Mouse (Mus musculus): ENCODE measurements around the gene Fancc. TPM values are rescaled to one million over a fixed set of nuclear protein-coding genes. Genes with fewer than 3 reads are reported as not detected.
"Not testable (repeated sequence)": the region's sequence is repeated elsewhere in the genome, so short reads cannot be mapped to it uniquely, and the experiment has no call there.

Gene Fancc
- polyA plus RNA-seq, 1 experiment, result 29.2 TPM

DNA sequence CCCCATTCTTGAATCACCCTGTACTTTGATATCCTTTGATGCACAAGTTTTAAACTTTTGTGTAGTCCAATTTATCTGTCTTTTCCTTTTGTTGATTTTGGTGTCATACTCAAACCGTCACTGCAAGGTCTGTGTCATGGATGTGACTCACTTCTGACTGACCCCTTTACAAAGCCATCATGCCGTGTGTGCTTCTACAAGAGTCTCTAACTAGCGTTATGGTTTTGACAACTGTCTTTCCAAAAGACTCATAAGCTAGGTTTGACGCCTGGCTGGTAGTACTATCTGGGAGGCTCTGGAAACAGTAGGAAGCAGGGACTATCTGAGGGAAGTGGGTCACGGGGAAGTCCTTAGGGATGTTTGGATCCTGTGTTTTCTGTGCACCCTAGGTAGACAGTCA lies 180.7 kb downstream of the Fancc start:
- DNase-seq (ENCODE audit: low spot score), result no peak

DNA sequence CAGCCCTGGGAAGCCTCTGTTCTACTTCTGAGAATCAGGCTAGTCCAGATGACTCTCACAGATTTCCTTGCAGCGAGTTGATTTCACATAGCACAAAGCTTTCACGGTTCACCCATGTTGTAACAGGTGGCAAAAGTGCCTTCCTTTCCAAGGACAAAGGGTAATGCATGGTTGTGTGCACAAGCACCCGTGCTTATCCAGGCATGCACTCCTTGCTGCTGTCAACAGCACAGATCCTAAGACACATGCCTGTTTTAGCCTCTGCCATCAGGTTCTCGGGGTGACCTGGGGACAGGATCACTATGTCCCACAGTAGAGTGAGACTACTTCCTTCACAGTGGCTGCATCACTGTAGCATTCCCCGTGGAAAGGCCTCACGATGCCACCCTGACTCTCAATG lies 181.3 kb downstream of the Fancc start:
- DNase-seq (ENCODE audit: low spot score), result no peak

DNA sequence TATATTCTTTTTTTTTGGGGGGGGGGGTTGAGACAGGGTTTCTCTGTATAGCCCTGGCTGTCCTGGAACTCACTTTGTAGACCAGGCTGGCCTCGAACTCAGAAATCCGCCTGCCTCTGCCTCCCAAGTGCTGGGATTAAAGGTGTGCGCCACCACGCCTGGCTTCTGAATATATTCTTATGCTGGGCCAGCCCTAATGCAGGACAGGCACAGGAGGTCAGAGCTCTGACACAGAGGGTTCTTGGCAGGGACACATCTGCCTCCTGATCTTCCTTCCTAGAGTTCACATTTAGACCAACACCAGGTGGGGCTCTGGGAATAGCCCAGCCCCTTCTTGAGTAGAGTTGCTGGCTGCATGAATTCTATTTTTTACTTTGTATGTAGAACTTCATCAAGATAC lies 182.0 kb downstream of the Fancc start:
- not testable (repeated sequence) for DNase-seq (ENCODE audit: low spot score)

DNA sequence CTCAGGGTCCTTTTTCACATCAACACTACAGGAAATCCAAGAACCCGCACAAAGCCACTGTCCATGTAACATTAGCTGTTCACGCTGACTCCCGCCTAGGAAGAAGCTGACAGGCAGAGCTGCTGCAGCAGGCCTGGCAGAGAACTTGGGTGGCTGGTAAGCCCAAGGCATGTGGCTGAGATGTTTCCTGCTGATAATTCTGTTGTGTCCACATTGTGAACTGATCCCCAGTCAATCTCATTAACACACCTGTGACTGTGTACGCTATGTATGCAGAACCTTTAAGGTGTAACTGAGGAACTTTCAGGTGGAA lies 182.5 kb downstream of the Fancc start:
- DNase-seq (ENCODE audit: low spot score), result no peak

DNA sequence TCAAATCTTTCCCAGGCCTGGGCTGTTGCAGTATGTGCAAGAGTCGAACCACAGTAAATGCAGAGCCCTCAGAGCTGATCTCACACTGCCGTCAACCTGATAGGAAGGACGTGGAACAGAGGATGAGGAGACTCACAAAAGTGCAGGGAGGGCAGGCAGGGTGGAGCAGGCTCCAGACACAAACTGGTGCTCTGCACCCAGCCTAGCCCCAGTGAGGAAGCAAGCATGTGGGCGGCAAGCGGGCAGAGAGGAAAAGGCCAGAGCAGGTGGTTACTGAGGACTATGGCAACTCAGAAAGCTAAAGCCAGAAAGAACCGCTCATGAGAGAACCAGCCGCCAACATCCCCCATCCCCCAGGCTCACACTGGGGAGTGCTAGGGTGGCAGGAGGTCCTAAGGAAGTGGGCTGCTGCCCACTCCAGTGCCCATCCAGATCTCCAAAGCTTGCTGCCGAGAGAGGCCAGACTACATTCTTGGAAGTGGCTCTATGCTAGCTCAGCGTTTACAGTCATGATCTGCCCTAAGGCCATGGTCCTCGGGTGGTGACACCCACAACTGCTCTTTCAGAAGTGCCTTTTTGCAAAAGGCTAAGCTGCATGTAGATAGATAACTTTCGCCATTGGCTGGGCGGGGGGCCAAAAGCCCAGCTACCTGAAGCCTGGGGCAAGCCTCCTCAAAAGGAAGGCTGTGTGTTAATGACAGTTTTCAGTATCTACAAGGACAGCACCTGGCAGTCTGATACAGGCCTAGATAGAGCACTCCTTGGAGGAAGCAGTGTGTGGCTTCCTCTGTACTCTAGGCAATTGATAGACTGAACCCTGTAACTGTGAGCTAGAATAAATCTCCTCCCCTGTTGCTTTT lies 183.1 kb downstream of the Fancc start:
- no peak for DNase-seq (ENCODE audit: low spot score)

DNA sequence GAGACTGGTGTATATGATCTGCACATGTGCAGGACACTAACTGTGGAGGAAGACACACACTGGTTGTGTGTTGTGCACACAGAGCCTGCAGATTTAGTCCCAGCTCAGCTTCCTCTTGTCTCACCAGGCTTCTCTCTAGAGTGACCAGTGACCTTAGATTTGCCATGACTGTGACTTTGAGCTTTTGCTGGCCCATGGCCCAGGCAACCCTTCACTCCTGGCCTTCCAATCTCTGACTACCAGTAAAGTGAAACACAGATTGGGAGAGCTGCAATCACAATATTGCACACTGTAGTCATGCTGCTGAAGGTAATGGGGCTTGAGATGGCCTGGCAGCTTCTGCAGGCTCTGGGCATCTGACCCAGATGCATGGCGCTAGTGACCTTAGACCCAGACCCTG lies 183.8 kb downstream of the Fancc start:
- no peak for DNase-seq (ENCODE audit: low spot score)

DNA sequence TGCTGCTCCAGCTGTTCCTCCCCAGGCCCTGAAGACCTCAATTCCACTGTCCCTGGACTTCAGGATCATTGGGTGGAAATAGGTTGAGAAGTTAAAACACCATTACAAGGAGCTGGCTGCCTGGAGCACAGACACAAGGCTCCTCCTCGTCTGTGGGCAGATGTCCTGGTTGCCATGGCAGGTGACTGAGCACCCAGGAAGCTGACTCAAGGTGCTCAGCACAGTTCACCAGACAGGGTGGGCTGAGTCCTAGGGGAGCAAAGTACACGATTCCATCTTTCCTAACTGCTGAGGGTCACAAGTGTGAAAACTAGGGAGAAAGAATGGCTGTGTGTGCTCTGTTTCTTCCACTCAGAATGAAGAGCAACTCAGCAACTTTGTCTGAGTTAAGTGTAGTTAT lies 185.9 kb downstream of the Fancc start:
- no peak for DNase-seq (ENCODE audit: low spot score)

DNA sequence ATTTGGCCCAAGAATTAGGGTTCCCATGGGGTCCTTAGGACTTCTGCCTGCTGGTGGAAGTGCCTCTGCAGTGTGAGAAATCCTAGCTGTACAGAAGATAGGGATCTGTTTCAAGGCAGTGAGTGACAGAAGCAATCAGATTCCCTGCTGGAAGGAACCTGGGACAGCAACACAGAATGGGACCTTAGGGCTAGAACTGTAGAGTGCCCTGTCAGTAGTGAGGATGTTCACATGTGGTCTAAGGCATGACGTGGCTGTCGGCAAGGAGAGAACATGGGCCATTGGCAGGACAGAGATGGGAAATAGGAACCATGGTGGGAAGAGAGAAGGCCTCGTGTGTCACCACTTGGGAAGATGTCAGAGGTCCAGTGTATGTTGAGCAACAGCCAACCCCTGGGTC lies 187.5 kb downstream of the Fancc start:
- no peak for DNase-seq (ENCODE audit: low spot score)

DNA sequence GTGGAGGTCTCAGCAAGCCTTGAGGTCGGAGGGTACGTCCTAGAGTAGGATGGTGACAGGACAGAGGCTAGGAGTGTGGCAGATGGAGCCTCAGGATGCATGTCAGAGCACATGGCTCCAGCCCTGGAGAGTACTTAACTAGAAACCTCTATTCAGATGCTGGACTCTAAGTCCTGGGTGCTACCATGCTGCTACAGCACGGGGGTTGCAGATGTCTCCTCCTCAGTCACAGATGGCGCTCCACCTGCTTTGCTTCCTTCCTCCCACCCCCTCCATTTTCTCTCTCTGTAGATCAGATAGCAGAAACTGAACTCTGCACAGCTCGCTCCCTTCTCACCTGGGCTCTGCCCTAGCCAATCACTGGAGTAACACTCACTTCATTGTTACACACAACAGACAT lies 190.3 kb downstream of the Fancc start:
- no peak for DNase-seq (ENCODE audit: low spot score)

DNA sequence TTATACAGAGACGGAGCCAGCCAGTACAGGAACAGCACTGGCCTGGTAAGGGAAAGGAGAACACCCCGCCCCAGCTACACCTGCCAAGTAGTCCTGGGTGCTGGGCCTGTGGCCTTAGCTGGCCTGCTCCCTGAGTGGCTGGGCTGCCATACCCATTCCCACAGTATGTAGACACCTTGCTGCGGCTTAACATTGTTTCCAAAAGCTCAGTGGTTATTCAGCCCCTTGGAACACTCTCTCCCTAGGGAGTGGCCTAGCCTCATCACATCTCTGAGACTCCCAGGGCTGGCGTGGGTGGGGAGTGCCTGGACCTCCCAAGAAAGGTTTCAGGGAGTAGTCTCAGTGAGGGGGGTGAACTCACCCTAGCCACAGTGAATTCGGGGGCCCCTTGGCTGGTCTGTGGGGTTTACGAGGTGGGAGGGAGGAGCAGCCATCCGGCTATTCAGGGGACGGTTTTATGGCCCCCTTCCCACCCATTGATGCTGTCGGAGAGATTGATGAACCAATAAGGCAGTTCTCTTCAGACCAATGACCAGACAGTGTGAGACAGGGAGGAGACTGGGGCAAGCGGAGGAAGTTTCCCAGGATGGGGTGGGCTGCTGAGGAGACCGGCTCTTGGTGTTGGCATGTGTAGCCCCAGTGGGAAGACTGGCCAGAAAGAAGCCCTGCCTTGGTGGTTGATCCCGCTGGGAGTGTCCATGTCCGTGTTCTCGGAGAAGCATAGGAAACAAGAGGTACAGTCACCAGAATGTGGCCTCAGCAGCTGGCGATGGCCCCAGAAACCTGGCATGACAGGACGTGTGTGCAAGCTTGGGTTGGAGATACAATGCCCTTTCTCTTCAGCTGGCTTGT lies 191.7 kb downstream of the Fancc start:
- no peak for DNase-seq (ENCODE audit: low spot score)

DNA sequence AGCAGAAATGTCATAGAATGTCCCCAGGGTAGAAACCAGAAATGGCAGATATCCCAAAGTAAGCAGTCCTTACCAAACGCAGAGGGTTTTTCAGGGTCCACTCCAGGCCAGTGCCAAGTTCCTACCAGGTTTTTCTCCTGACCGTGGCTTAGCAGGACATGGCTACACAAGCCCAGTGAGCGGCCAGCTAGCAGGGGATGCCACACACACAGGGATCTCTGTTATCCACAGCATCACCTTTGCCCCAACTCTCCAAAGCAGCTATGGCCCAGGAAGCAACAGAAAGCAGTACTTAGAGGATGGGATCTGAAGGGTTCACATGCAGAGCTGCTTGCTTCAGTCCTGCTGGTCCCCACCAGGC lies 192.3 kb downstream of the Fancc start:
- no peak for DNase-seq (ENCODE audit: low spot score)

DNA sequence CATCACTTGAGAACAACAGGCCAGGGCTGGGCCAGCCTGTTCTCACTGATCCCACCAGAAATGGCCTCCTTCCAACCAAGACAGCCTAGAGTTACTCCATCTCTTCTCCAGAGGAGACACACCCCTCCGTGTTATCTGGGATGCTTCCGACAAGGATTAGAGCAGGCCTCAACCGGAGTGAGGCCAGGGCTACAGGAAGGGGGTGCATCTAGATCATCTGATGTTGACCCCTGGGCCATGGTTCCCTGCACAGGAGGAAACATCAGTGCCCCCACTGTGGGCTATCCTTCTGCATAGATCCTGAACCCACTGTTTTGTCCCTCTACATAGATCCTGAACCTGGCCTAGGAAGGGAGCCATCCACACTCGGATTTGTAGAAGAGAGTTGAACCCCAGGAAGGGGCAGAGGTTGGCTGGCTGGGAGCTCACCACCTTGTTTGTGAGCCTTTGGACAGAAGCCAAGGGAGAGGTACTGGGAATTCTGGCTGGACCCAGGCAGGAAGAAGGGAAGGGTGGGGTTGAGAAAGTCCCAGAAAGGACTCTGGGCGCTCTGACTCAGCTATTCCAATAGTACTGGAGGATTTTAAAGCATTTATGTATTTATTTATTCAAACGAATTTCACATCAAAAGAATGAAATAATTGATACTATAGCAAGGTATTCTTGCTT lies 192.8 kb downstream of the Fancc start:
- no peak for DNase-seq (ENCODE audit: low spot score)

DNA sequence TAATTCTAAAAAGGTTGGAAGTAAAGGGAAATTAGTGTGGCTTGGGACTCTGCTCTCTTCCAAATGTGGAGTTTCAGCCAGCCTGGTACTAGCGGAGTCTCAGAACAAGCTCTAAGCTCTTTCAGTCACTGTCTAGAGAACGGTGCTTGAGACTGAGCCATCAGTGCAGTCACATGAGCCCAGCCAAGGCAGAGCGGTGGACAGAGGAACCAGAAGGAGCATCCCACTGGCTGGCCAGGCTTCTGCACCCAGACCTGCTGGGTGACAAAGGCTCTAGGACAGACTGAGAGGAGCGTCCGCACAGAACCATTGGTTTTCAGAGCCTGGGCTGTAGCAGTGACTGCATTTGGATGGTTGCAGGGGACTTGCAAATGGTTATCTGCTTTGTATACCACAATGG lies 194.7 kb downstream of the Fancc start:
- DNase-seq (ENCODE audit: low spot score), result no peak

DNA sequence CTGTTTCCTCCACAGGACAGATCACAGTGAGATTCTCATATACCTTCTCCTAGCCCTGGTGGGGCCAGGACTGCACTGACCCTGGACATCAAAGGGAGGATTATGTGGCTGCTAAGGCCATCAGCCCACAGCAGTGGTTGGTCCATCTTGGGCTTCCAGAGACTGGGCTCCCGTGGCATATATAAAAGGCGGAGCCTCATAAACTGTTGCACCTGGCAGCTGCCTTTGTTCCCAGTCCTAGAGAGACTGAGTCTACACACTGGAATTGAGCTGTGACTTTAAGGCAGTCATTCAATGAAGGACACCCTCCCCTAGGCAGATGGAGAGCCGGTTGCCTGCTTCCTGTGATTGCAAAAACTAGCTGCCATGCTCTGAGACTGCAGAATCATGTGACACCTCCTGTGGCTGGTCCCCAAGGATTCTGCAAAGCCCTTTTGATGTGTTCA lies 195.3 kb downstream of the Fancc start:
- DNase-seq (ENCODE audit: low spot score), result no peak

DNA sequence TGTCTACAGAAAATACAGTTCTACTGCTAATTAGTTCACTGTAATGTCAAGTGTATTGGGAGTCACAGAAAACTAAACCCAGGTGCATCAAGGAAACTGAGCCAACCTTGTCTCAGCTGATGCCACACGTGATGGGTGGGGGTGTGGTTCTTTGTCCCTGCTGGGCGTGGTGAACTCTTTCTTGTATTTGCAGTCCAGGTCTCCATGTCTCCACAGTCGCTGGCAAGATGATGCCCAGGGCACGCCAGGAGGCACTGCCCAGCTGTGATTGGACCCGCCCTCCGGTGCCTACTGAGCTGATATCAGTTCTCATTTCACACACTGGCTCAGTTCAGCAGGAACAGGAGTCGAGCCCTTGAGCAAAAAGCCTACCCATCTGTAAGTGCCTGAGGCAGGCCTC lies 196.1 kb downstream of the Fancc start:
- no peak for DNase-seq (ENCODE audit: low spot score)

DNA sequence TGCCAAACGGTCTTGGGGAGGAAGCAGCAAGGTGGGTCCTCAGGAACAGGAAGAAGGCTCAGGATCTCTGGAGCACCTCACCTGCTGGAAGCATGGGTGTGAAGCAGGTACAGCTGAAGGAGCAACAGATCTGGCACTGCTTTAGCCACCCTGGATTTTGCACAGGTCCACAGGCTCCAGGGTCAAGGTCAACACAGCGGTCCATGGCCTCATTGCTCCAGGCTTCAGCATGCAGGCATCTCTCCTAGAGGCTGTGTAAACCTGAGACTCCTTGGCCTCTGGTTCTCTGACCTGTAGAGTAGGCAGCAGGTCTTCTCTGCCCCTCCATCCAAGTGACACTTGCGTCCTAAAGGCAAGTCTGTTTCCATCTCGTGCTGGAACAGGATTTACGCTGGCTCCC lies 198.1 kb downstream of the Fancc start:
- no peak for DNase-seq (ENCODE audit: low spot score)

DNA sequence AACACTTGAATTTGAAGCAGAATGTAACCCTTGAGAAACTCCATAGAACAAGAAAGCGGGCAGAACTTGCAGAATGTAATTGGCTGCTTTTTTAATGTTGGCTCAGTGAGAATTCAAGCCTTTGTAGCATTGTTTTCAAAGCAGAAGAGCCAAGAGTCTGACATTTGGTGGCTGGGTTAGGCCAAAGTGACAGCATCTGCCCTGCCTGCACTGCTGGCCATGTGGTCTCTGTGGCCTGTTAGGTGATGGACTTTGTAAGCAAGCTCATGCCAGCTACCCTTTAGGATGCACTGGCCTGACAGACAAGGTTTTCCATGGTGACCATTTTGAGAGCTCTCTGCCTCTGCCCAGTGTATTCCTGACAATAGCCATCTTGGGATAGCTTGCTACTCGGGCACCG lies 199.1 kb downstream of the Fancc start:
- DNase-seq (ENCODE audit: low spot score), result no peak

DNA sequence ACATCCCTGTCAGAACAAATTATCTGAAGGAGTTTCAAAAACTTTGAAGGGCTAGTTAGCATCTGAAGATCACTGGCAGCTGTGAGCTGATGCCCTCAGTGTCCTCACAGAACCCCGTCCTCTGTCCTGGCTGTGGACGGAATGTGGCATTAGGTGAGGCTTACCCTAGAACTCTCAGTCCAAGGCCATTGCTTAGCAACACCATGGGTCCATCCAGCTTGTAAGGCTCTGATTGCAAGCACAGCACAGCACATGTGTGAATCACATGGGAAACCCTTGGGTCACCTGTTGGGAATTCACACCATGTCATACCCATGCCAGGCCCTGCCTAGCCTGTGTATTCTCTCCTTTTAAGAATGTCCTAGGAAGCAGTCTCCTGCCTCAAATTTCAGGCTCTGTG lies 200.1 kb downstream of the Fancc start:
- no peak for DNase-seq (ENCODE audit: low spot score)

DNA sequence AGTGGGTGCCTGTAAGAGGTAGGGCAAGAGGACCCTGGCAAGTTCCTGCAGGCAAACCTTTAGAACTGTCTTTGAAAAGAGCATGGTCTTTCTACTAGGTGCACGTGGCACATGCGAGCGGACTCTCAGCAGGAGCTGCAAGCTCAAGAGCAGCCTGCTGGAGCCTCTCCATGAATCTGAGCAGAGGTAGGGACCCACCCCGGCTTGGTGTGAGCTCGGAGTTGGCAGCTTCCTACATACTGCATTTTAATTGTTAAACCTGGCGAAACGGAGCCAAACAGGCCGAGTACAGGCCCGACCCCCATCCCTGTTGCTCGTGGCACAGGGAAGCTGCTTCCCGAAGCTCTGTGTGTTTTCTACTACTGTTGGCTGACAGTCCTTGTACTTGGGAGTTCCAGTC lies 200.8 kb downstream of the Fancc start:
- no peak for DNase-seq (ENCODE audit: low spot score)

DNA sequence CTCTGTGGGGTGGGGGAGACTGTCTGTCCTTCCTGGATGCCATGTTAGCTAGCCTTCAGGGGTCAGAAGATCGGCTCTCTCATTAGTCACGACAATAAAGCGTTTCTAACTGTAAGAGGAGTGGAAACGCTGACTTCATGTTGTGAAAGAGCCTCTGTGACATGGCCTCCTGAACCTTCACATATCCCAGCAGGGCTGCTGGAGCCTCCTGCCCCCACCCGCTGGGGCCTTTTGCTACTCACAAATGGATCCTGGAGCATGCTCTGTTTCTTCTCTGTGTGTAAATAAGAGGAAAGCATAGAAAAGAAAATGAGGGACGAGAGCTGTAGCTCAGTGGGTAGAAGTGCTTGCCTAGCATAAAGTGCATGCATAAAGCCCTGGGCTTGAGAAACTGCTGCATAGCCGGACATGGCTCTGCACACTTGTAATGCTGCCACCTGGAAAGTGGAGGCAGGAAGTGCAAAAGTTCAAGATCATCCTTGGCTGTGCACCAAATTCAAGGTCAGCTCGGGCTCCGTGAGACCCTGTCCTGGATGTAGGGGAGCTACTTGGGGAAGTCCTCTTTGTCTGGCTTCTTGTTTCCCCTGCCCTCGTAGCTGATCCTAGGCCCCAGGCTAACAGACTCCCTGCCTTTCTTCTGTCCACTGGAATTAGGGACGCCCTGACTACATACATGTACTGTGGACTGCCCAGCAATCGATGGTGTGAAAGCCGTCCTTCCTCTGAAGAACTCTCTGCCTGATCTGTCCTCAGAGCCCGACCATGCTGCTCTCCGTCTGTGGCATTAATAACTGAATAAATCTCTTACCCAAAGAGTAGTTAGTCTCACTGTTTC lies 202.5 kb downstream of the Fancc start:
- no peak for DNase-seq (ENCODE audit: low spot score)

DNA sequence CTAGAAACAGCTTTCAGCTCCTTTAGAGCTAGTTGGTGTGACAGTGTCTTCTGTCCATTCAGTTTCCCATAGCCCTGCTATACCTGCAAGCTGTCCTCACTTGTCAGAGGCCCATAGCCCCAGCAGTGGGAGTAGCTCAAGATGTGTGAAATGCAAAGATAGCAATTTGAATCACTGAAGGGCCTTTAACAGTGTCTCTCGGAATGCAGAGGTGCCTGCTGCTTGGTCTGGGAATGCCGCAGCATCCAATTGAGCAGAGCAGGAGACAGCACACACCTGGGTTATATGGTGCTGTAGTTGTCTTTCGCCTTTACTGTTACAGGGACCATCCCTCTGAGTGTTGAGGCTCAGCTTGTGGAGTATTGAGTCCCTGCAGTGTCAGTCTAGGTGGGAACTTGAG lies 203.4 kb downstream of the Fancc start:
- no peak for DNase-seq (ENCODE audit: low spot score)

DNA sequence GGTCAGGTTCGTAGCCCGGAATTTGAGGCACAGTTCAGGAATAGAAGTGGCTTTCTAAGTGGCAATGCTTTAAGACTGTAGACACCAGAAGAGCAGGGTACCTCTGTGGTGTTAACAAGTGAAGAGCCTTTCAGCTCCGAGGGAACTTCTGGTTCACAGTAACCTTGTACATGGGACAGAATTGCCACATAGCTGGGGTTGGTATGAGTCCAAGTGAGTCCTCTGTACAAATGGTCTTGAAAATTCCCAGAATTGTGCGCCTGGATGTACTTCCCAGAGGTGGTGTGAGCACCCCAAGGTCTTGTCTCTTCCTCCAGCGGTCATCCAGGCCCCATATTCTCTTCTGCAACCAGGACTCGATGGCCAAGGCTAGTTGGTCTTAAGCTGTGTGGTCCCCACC lies 206.1 kb downstream of the Fancc start:
- DNase-seq (ENCODE audit: low spot score), result no peak

All from urinary bladder, adult 2 months (tissue).